Mouse (Mus musculus) ovary, adult 18-20 months (tissue): ENCODE data around the gene Pla2g15.
A peak's percentile ranks its signal among the peaks of the same experiment; 100 is the strongest.

ENCODE experiments used
- DNase-seq: peaks from one replicate; pipeline ENCODE4 v3.0.0; 2022; ENCODE audit warnings: low spot score, mixed read lengths

Gene Pla2g15

GRCm38 (mm10) chr8:106149801-106150652 lies at the start of gene Pla2g15:
Gene Pla2g15, plus strand, starts transcription at chr8:106150399.
- peak; percentile 90 for DNase-seq

- no peak for DNase-seq
These were observed 47.9 kb upstream of the Pla2g15 start for GRCm38 (mm10) chr8:106102321-106102720.

GRCm38 (mm10) chr8:106103888-106104287 lies 46.3 kb upstream of the Pla2g15 start:
- no peak for DNase-seq

DNA sequence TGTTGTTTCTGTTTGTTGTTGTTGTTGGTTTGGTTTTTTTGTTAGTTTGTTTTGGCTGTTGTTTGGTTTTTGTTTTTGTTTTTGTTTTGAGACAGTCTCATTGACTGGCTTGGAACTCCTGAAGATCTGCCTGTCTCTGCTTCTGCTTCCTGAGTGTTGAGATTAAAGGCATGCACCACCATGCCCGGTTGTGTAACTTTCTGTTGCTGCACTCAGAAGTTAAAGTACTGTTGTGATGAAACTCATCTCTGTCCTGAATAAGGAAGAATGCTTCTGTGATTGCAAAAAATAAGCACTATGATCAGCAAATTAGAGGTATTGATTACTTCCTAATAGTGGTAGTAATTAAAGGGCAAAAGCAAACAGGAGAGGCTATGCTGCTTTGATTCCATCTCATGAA lies 44.0 kb upstream of the Pla2g15 start:
- DNase-seq: no peak

DNA sequence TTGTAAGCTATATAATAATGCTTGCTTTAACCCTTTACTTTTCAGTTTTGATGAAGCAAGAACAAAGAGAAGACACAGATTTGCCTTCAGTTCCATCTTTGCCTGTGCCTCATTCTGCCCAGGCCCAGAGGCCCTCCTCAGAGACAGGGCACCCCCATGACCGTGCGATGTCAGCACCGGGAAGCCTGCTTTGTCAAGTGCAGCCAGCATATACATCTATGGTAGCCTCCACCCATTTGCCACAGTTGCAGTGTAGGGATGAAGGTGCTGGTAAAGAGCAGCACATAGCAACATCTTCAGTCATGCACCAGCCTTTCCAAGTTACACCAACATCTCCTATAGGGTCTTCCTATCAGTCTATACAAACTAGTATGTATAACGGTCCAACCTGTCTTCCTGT lies 42.1 kb upstream of the Pla2g15 start:
- DNase-seq: no peak

DNA sequence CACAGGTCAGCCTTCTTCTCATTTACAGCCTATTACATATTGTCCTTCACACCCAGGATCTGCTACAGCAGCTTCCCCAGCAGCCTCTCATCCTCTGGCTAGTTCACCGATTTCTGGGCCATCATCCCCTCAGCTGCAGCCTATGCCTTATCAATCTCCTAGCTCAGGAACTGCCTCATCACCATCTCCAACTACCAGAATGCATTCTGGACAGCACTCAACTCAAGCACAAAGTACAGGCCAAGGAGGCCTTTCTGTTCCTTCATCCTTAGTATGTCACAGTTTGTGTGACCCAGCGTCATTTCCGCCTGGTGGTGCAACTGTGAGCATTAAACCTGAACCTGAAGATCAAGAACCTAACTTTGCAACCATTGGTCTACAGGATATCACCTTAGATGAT lies 41.5 kb upstream of the Pla2g15 start:
- DNase-seq: no peak

GRCm38 (mm10) chr8:106112041-106112440 lies 38.2 kb upstream of the Pla2g15 start:
- DNase-seq: no peak

DNA sequence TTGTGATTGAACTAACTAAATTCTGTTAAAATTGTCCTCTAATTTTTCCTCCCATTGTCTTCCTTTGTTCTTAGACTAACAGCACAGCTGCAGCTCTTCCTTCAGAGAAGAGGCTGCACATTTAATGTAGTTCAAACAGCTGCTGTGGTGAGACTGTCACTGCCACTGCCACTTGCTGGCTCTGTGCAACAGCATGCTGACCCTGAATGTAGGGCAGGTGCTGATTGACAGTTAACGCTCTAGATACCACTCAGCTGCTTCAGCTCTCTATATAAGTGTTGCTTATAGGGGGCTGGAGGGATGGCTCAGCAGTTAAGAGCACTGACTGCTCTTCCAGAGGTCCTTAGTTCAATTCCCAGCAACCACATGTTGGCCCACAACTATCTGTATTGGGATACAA lies 37.7 kb upstream of the Pla2g15 start:
- DNase-seq: no peak

GRCm38 (mm10) chr8:106115897-106116296 lies 34.3 kb upstream of the Pla2g15 start:
- DNase-seq: no peak

- DNase-seq: no peak
These were observed 26.8 kb upstream of the Pla2g15 start for GRCm38 (mm10) chr8:106123443-106123842.

DNA sequence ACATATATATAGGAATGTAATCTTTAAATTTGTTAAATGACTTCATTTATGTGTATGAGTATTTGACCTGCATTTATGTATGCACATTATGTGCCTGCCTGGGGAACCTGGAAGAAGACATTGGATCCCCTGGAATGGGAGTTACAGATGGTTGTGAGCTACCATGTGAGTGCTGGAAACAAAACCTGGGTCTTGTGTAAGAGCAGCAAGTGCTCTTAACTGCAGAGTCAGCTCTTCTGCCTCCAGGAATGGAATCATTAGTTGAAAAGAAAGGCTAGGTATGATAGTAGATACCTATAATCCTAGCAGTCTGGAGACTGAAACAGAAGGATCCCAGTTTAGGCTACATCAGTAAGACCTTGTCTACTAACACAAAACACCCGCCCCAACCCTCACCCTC lies 24.1 kb upstream of the Pla2g15 start:
- DNase-seq: no peak

DNA sequence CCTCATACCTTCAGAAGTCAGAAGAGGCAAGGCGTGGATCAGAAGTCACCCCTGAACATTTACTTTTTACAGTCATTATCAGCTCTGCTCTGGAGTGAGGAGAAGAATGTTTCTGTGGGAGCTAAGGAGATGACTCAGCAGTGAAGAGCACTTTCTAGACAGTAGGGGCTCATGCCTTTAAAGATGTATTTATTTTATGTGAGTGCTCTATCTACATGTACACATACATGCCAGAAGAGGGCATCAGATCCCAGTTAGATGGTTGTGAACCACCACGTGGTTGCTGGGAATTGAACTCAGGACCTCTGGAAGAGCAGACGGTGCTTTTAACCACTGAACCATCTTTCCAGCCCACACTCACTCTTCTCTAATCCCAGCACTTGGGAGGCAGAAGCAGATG lies 23.1 kb upstream of the Pla2g15 start:
- DNase-seq: no peak

- DNase-seq: no peak
These were observed 22.3 kb upstream of the Pla2g15 start for GRCm38 (mm10) chr8:106127882-106128410.

- DNase-seq: no peak
These were observed 20.8 kb upstream of the Pla2g15 start for GRCm38 (mm10) chr8:106129232-106129930.

GRCm38 (mm10) chr8:106129997-106130396 lies 20.2 kb upstream of the Pla2g15 start:
- no peak for DNase-seq

GRCm38 (mm10) chr8:106130505-106130904 lies 19.7 kb upstream of the Pla2g15 start:
- DNase-seq: no peak

DNA sequence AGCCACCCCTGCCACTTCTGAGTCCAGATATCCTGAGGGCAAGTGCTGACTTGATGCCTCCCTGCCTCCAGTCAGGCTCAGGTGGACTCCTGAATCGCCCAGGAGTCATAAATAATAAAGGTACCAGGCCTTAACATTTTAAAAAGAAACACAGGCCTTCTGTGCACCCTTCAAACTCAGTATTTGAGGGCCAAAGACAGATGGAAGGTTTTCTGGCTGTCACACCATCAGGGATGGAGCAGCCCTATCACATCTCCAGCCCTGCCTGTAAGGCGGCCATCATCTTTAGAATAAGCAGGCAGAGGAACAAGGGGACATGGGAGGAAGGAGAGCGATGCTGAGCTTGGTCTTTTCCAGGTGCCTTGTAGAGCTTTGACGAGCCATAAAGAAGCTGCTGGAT lies 19.2 kb upstream of the Pla2g15 start:
- DNase-seq: no peak

DNA sequence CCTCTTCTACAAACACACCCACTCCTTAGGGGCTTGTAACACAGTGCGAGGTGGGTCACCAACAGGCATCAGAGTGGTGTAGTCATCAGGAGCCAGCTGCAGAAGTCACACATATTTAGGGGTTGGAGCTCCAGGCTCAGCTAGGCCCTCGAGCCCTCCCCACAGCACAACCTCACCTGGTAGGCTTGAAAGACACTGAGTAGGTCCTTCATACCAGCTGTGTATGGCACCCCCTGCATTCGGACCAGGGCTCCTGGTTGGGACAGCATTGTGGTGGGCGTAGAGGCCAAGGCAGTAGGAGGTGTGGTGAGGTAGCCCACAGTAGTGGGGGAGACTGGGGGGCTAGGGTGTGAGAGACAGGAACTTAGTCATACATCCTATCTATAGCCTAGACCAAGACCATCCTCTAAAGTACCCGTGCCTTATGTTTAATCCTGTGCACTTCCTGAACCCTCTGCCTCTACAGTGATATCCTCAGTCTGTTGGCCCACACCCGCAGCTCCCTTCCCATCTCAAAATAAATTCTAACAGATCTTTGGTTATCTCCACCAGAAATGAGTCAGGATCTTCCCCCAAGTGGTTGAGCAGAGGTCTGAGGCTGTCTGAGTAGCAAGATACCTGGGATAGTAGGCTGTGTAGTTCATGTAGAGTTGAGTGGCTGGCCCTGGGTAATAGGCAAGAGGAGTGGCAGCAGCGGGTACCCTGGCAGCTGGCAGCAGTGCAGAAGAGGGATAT lies 18.5 kb upstream of the Pla2g15 start:
- DNase-seq: no peak

- DNase-seq: no peak
These were observed 17.8 kb upstream of the Pla2g15 start for GRCm38 (mm10) chr8:106132356-106132755.

GRCm38 (mm10) chr8:106133526-106133925 lies 16.7 kb upstream of the Pla2g15 start:
- DNase-seq: no peak

DNA sequence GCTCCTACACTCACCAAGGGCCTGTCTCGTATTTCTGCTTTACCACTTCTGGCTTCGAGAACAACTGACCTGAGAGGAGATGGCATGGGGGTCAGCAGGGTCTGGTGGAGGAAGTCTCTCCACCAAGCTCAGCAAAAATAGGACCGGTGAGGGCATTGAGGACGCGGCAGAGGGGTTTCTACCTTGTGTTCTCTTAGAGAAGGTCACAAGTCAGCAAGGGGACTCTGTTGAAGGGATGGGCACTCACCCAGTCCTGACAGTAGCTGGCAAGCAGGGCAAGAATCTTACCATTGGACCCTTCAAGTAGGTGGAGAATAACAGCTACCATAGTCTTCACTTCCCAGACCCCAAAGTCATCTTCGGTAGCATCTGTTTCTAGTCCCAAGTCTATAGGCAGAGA lies 16.3 kb upstream of the Pla2g15 start:
- DNase-seq: no peak

- peak; percentile 51 for DNase-seq
These were observed 15.2 kb upstream of the Pla2g15 start for GRCm38 (mm10) chr8:106134751-106135571.
